Mouse (Mus musculus): ENCODE measurements around the gene Nat10. TPM values are rescaled to one million over a fixed set of nuclear protein-coding genes. Genes with fewer than 3 reads are reported as not detected.

Gene Nat10
- total and polyA plus RNA-seq, 2 experiments from 2014 or later, result 13.9 to 49.2 TPM

GRCm38 (mm10) chr2:103761993-103762392, 923 bp upstream of the Nat10 start:
- ATAC-seq (no peak), DNase-seq (peak; percentile 6)
- Histone ChIP-seq H3K4me1 (ENCODE audit: insufficient read depth) (0 out of 2 replicates have a peak, but pooled peaks cover 8% of the 10 kb centered on the region), H3K27me3 (ENCODE audit: insufficient read depth, low read length) (no peaks in the 10 kb centered on the region), H3K36me3 (ENCODE audit: insufficient read depth) (peaks cover 14% of the 10 kb centered on the region), H3K9ac (no peak overlapping the region), H3K9me3 (ENCODE audit: low read length) (no peaks in the 10 kb centered on the region), H3K4me2 (ENCODE audit: low read depth) (peak overlapping the region; percentile 67), H3K27ac (ENCODE audit: low read depth, low read length) (no peak overlapping the region), H3K4me3 (ENCODE audit: low read depth, low read length) (peak overlapping the region; percentile 66; the same call in 1 of the 2 replicates)
- 40% methylated on average over 4 of the region's 4 CpGs for WGBS
- TF ChIP-seq CTCF (IDR thresholded peaks at IDR 0.05; ENCODE audit: low read depth), result no peak

GRCm38 (mm10) chr2:103760421-103760820, 649 bp downstream of the Nat10 start:
- under 1% methylated on average over 12 of the region's 12 CpGs for WGBS
- Histone ChIP-seq H3K4me2 (ENCODE audit: low read depth) (peak overlapping the region; percentile 67), H3K4me1 (ENCODE audit: insufficient read depth) (0 out of 2 replicates have a peak, but pooled peaks cover 8% of the 10 kb centered on the region), H3K9me3 (ENCODE audit: low read length) (no peaks in the 10 kb centered on the region), H3K9ac (peak overlapping the region; percentile 71), H3K36me3 (ENCODE audit: insufficient read depth) (peaks cover 9% of the 10 kb centered on the region; the same call in 1 of the 2 replicates), H3K4me3 (ENCODE audit: low read depth, low read length) (peak overlapping the region; percentile 66), H3K27me3 (ENCODE audit: insufficient read depth, low read length) (no peaks in the 10 kb centered on the region), H3K27ac (ENCODE audit: low read depth, low read length) (peak overlapping the region; percentile 82)
- DNase-seq, result no peak
- ATAC-seq, result peak; percentile 19
- TF ChIP-seq CTCF (IDR thresholded peaks at IDR 0.05; ENCODE audit: low read depth), result no peak

- ATAC-seq, result no peak
- no peak overlapping the region for H3K4me2 ChIP-seq (ENCODE audit: low read depth)
- peaks cover 44% of the 10 kb centered on the region for H3K36me3 ChIP-seq (ENCODE audit: insufficient read depth)
- no peak for DNase-seq
- no peak overlapping the region for H3K9ac ChIP-seq
- no peak for TF ChIP-seq CTCF (IDR thresholded peaks at IDR 0.05; ENCODE audit: low read depth)
- H3K9me3 ChIP-seq (ENCODE audit: low read length), result no peaks in the 10 kb centered on the region
- H3K4me1 ChIP-seq (ENCODE audit: insufficient read depth), result no peaks in the 10 kb centered on the region
- WGBS, result 90% methylated on average over 9 of the region's 9 CpGs
- no peak overlapping the region for H3K4me3 ChIP-seq (ENCODE audit: low read depth, low read length)
- no peaks in the 10 kb centered on the region for H3K27me3 ChIP-seq (ENCODE audit: insufficient read depth, low read length)
- no peak overlapping the region for H3K27ac ChIP-seq (ENCODE audit: low read depth, low read length)
Measured at GRCm38 (mm10) chr2:103755458-103756085, 5.5 kb downstream of the Nat10 start.

GRCm38 (mm10) chr2:103754614-103755013, 6.5 kb downstream of the Nat10 start:
- Histone ChIP-seq H3K36me3 (ENCODE audit: insufficient read depth) (peaks cover 53% of the 10 kb centered on the region), H3K27ac (ENCODE audit: low read depth, low read length) (no peak overlapping the region), H3K4me2 (ENCODE audit: low read depth) (no peak overlapping the region), H3K9ac (no peak overlapping the region), H3K9me3 (ENCODE audit: low read length) (no peaks in the 10 kb centered on the region), H3K4me1 (ENCODE audit: insufficient read depth) (no peaks in the 10 kb centered on the region), H3K27me3 (ENCODE audit: insufficient read depth, low read length) (no peaks in the 10 kb centered on the region), H3K4me3 (ENCODE audit: low read depth, low read length) (no peak overlapping the region)
- DNase-seq (no peak), ATAC-seq (no peak)
- WGBS, result 89% methylated on average over 3 of the region's 3 CpGs
- TF ChIP-seq CTCF (IDR thresholded peaks at IDR 0.05; ENCODE audit: low read depth), result no peak

DNA sequence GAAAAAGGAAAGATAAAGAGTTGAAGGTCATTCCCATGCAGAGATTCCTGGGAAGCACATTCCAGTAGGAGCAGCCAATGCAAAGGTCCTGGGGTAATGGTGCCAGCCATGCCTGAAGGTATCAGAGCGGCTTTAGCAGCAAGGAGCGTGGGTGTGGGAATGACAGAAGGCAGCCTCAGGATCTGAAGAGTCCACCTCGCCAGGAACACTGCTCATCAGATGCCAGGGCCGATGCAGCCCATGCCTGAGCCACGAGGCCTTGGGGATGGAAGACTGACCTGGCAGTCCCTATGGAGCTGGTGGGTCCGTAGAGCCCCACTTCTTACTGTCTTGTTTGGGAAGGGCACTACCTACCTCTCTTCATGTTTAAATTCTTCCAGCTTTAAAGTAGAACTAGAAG, 9.3 kb downstream of the Nat10 start:
- Histone ChIP-seq H3K9ac (no peak overlapping the region), H3K27ac (ENCODE audit: low read depth, low read length) (no peak overlapping the region), H3K4me1 (ENCODE audit: insufficient read depth) (no peaks in the 10 kb centered on the region), H3K4me3 (ENCODE audit: low read depth, low read length) (no peak overlapping the region), H3K36me3 (ENCODE audit: insufficient read depth) (peaks cover 78% of the 10 kb centered on the region), H3K9me3 (ENCODE audit: low read length) (no peaks in the 10 kb centered on the region), H3K4me2 (ENCODE audit: low read depth) (no peak overlapping the region), H3K27me3 (ENCODE audit: insufficient read depth, low read length) (no peaks in the 10 kb centered on the region)
- ATAC-seq (no peak), DNase-seq (no peak)
- no peak for TF ChIP-seq CTCF (IDR thresholded peaks at IDR 0.05; ENCODE audit: low read depth)
- 97% methylated on average over 6 of the region's 6 CpGs for WGBS

GRCm38 (mm10) chr2:103749091-103749490, 12.0 kb downstream of the Nat10 start:
- no peak for TF ChIP-seq CTCF (IDR thresholded peaks at IDR 0.05; ENCODE audit: low read depth)
- H3K27me3 ChIP-seq (ENCODE audit: insufficient read depth, low read length), result no peaks in the 10 kb centered on the region
- H3K9me3 ChIP-seq (ENCODE audit: low read length), result no peaks in the 10 kb centered on the region
- WGBS, result 94% methylated on average over 3 of the region's 3 CpGs
- ATAC-seq, result no peak
- H3K27ac ChIP-seq (ENCODE audit: low read depth, low read length), result no peak overlapping the region
- H3K4me1 ChIP-seq (ENCODE audit: insufficient read depth), result no peaks in the 10 kb centered on the region
- H3K4me2 ChIP-seq (ENCODE audit: low read depth), result no peak overlapping the region
- H3K36me3 ChIP-seq (ENCODE audit: insufficient read depth), result peaks cover 65% of the 10 kb centered on the region
- no peak for DNase-seq
- H3K4me3 ChIP-seq (ENCODE audit: low read depth, low read length), result no peak overlapping the region
- H3K9ac ChIP-seq, result no peak overlapping the region

DNA sequence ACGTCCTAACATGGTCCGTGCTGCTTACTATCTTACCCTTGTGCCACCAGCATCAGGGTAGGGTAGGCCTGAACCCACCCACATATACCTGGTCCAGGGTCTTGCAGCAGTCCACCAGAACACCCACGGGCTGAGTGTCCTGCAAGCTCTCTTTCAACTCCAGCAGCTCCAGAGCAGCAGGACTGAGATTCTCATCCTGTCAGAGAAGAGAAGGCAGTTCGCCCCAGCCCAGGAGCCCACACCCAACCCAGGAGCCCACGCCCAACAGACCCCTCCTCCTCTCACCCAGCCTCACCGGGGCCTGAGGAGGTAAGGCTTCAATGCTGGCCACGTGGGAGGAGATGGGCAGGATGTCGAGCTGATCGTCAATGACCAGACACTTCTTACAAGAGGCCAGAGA, 13.2 kb downstream of the Nat10 start:
- H3K36me3 ChIP-seq (ENCODE audit: insufficient read depth), result peaks cover 63% of the 10 kb centered on the region
- H3K9me3 ChIP-seq (ENCODE audit: low read length), result no peaks in the 10 kb centered on the region
- no peak overlapping the region for H3K9ac ChIP-seq
- ATAC-seq (no peak), DNase-seq (no peak)
- H3K4me2 ChIP-seq (ENCODE audit: low read depth), result no peak overlapping the region
- 95% methylated on average over 9 of the region's 9 CpGs for WGBS
- no peaks in the 10 kb centered on the region for H3K27me3 ChIP-seq (ENCODE audit: insufficient read depth, low read length)
- TF ChIP-seq CTCF (IDR thresholded peaks at IDR 0.05; ENCODE audit: low read depth), result no peak
- H3K27ac ChIP-seq (ENCODE audit: low read depth, low read length), result no peak overlapping the region
- H3K4me1 ChIP-seq (ENCODE audit: insufficient read depth), result no peaks in the 10 kb centered on the region
- H3K4me3 ChIP-seq (ENCODE audit: low read depth, low read length), result no peak overlapping the region
